Mouse (Mus musculus) erythroblast, embryonic 14.5 days (primary cell): ENCODE measurements around the gene Yjefn3.

Source experiments
- GATA1 ChIP-seq: IDR thresholded peaks from 2 replicates; pipeline ENCODE4 v1.6.1; 2012; ENCODE audit warnings: low read length, inconsistent platforms, mixed read lengths
- TAL1 ChIP-seq: IDR thresholded peaks from 3 replicates; pipeline ENCODE4 v1.6.1; 2012; ENCODE audit warnings: low read length, inconsistent platforms, mixed read lengths

DNA sequence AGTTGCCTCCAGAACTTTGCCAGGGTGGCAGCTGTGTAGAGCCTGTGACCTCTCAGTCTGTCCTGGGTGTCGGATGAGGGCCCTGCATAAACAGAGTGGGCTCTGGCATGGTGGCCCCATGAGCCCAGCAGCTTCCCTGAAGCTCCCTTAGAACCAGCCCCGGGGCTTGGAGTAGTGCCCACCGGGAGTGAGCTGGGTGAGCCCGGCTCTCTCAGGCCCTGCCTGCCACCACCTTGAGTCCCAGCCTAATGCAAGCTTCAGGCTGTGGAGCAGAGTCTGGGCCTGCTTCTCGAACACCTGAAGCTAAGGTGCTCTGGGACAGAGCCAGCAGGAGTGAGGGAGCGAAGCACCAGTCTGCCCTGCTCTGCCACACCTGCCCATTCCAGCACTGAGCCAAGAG lies 31.6 kb downstream of the Yjefn3 start:
- TF ChIP-seq TAL1 (no peak), GATA1 (no peak)
